Mouse (Mus musculus): ENCODE results near the gene Zbtb4. TPM values are rescaled to one million over a fixed set of nuclear protein-coding genes. Genes with fewer than 3 reads are reported as not detected.

Gene Zbtb4
- total and polyA plus RNA-seq, 3 experiments: 2.4 to 2.7 TPM; not detected in 1

GRCm38 (mm10) chr11:69823456-69823855 lies 57.7 kb downstream of the Zbtb4 start:
- H3K27ac ChIP-seq (ENCODE audit: control insufficient read depth, low read depth, low read length): no peak overlapping the region
- no peaks in the 10 kb centered on the region for H3K4me1 ChIP-seq (ENCODE audit: control insufficient read depth in 1 of 2, insufficient read depth in 2 of 2, low read length in 2 of 2)
- H3K36me3 ChIP-seq (ENCODE audit: control insufficient read depth in 1 of 2, insufficient read depth in 2 of 2, low read length in 2 of 2): no peaks in the 10 kb centered on the region; a peak in 1 of 4 replicates
- no peak for DNase-seq (ENCODE audit: low read depth, low spot score)
- no peaks in the 10 kb centered on the region for H3K79me2 ChIP-seq (ENCODE audit: control insufficient read depth, insufficient read depth, low read length, poor library complexity)
- H3K9me3 ChIP-seq (replicated peaks; ENCODE audit: insufficient read depth, low read length): no peaks in the 10 kb centered on the region
- TF ChIP-seq HCFC1 (IDR thresholded peaks at IDR 0.05; ENCODE audit: low read depth, low read length): no peak
- H3K4me3 ChIP-seq (ENCODE audit: control insufficient read depth in 1 of 2, insufficient read depth in 1 of 2, low read depth in 2 of 2, low read length in 2 of 2): no peak overlapping the region
- H3K27me3 ChIP-seq (ENCODE audit: control insufficient read depth in 1 of 2, insufficient read depth in 2 of 2, low read length in 2 of 2): no peaks in the 10 kb centered on the region
- no peak overlapping the region for H3K9ac ChIP-seq (ENCODE audit: control insufficient read depth, low read depth, low read length, poor library complexity, severe bottlenecking)

GRCm38 (mm10) chr11:69828832-69829231 lies 63.1 kb downstream of the Zbtb4 start:
- Histone ChIP-seq H3K9me3 (replicated peaks; ENCODE audit: insufficient read depth, low read length) (no peaks in the 10 kb centered on the region), H3K36me3 (ENCODE audit: control insufficient read depth in 1 of 2, insufficient read depth in 2 of 2, low read length in 2 of 2) (peaks cover 2 to 5% of the 10 kb centered on the region in 2 experiments; a peak in 3 of 4 replicates), H3K79me2 (ENCODE audit: control insufficient read depth, insufficient read depth, low read length, poor library complexity) (peaks cover under 1% of the 10 kb centered on the region; the same call in 1 of the 2 replicates), H3K27ac (ENCODE audit: control insufficient read depth, low read depth, low read length) (no peak overlapping the region), H3K4me1 (ENCODE audit: control insufficient read depth in 1 of 2, insufficient read depth in 2 of 2, low read length in 2 of 2) (peaks cover 3 to 9% of the 10 kb centered on the region in 2 experiments; a peak in 3 of 4 replicates), H3K27me3 (ENCODE audit: control insufficient read depth in 1 of 2, insufficient read depth in 2 of 2, low read length in 2 of 2) (no peaks in the 10 kb centered on the region), H3K4me3 (ENCODE audit: control insufficient read depth in 1 of 2, insufficient read depth in 1 of 2, low read depth in 2 of 2, low read length in 2 of 2) (no peak overlapping the region), H3K9ac (ENCODE audit: control insufficient read depth, low read depth, low read length, poor library complexity, severe bottlenecking) (no peak overlapping the region)
- DNase-seq (ENCODE audit: low read depth, low spot score): no peak
- TF ChIP-seq MAX (IDR thresholded peaks at IDR 0.05; ENCODE audit: low read length): no peak
- TF ChIP-seq TAL1 (IDR thresholded peaks at IDR 0.05; ENCODE audit: low read length): no peak
- no peak for TF ChIP-seq RAD21 (IDR thresholded peaks at IDR 0.05; ENCODE audit: low read depth, low read length)
- no peak for TF ChIP-seq MYB (IDR thresholded peaks at IDR 0.05; ENCODE audit: low read depth, low read length)
- TF ChIP-seq POLR2AphosphoS5 (IDR thresholded peaks at IDR 0.05; ENCODE audit: borderline replicate concordance, low read depth, low read length): no peak
- no peak for TF ChIP-seq MXI1 (IDR thresholded peaks at IDR 0.05; ENCODE audit: low read depth, low read length)
- no peak for TF ChIP-seq ELF1 (IDR thresholded peaks at IDR 0.05; ENCODE audit: low read depth, low read length)
- TF ChIP-seq ZC3H11A (IDR thresholded peaks at IDR 0.05; ENCODE audit: low read depth, low read length): no peak
- TF ChIP-seq MYC (IDR thresholded peaks at IDR 0.05; ENCODE audit: low read depth, low read length): no peak
- no peak for TF ChIP-seq TBP (IDR thresholded peaks at IDR 0.05; ENCODE audit: low read depth, low read length)

GRCm38 (mm10) chr11:69833554-69833953 lies 67.8 kb downstream of the Zbtb4 start:
- DNase-seq (ENCODE audit: low read depth, low spot score): peak; percentile 89
- no peaks in the 10 kb centered on the region; a peak in 1 of 4 replicates for H3K27me3 ChIP-seq (ENCODE audit: control insufficient read depth in 1 of 2, insufficient read depth in 2 of 2, low read length in 2 of 2)
- TF ChIP-seq SMC3 (IDR thresholded peaks at IDR 0.05; ENCODE audit: low read depth, low read length): peak; percentile 4; the same call in 1 of the 2 replicates
- TF ChIP-seq UBTF (IDR thresholded peaks at IDR 0.05; ENCODE audit: borderline replicate concordance, insufficient read depth, low read depth, low read length): no peak
- TF ChIP-seq TBP (IDR thresholded peaks at IDR 0.05; ENCODE audit: low read depth, low read length): peak; percentile 52
- no peak for TF ChIP-seq MXI1 (IDR thresholded peaks at IDR 0.05; ENCODE audit: low read depth, low read length)
- peak; percentile 40; the same call in 1 of the 2 replicates for TF ChIP-seq POLR2AphosphoS2 (IDR thresholded peaks at IDR 0.05; ENCODE audit: low read length)
- TF ChIP-seq TCF12 (IDR thresholded peaks at IDR 0.05; ENCODE audit: low read depth, low read length): peak; percentile 29; the same call in 1 of the 2 replicates
- no peak for TF ChIP-seq RCOR1 (IDR thresholded peaks at IDR 0.05; ENCODE audit: low read depth, low read length)
- TF ChIP-seq MYB (IDR thresholded peaks at IDR 0.05; ENCODE audit: low read depth, low read length): no peak
- TF ChIP-seq TAL1 (IDR thresholded peaks at IDR 0.05; ENCODE audit: low read length): 0 out of 2 replicates have a peak, but pooled peaks have one; percentile 14
- TF ChIP-seq NRF1 (IDR thresholded peaks at IDR 0.05; ENCODE audit: insufficient read depth, low read depth, low read length, poor library complexity, severe bottlenecking): no peak
- TF ChIP-seq ZNF384 (IDR thresholded peaks at IDR 0.05; ENCODE audit: low read depth, low read length): no peak
- TF ChIP-seq BHLHE40 (IDR thresholded peaks at IDR 0.05; ENCODE audit: borderline replicate concordance, low read depth, low read length): no peak
- TF ChIP-seq GABPA (IDR thresholded peaks at IDR 0.05; ENCODE audit: low read depth, low read length): no peak
- TF ChIP-seq MAX (IDR thresholded peaks at IDR 0.05; ENCODE audit: low read length): no peak
- TF ChIP-seq ZKSCAN1 (IDR thresholded peaks at IDR 0.05; ENCODE audit: low read depth, low read length): peak; percentile 64; the same call in 1 of the 2 replicates
- TF ChIP-seq GATA1 (IDR thresholded peaks at IDR 0.05; ENCODE audit: low read depth, low read length): peak; percentile 45; the same call in 1 of the 2 replicates
- no peak for TF ChIP-seq CTCF (IDR thresholded peaks at IDR 0.05 in 2 of 3, conservative IDR thresholded peaks at IDR 0.05 in 1 of 3; ENCODE audit: control insufficient read depth in 1 of 3, insufficient read depth in 1 of 3, low read depth in 2 of 3, low read length in 3 of 3, poor library complexity in 1 of 3, severe bottlenecking in 1 of 3)
- TF ChIP-seq USF2 (IDR thresholded peaks at IDR 0.05; ENCODE audit: borderline replicate concordance in 1 of 2, insufficient read depth in 1 of 2, low read depth in 1 of 2, low read length in 2 of 2): no peak
- H3K4me3 ChIP-seq (ENCODE audit: control insufficient read depth in 1 of 2, insufficient read depth in 1 of 2, low read depth in 2 of 2, low read length in 2 of 2): peak overlapping the region; percentile 47 to 55
- H3K4me1 ChIP-seq (ENCODE audit: control insufficient read depth in 1 of 2, insufficient read depth in 2 of 2, low read length in 2 of 2): peaks cover 7 to 22% of the 10 kb centered on the region in 2 experiments
- peaks cover 1% of the 10 kb centered on the region; the same call in 1 of the 2 replicates for H3K79me2 ChIP-seq (ENCODE audit: control insufficient read depth, insufficient read depth, low read length, poor library complexity)
- H3K36me3 ChIP-seq (ENCODE audit: control insufficient read depth in 1 of 2, insufficient read depth in 2 of 2, low read length in 2 of 2): peaks cover 2 to 10% of the 10 kb centered on the region in 2 experiments; a peak in 2 of 4 replicates
- H3K9ac ChIP-seq (ENCODE audit: control insufficient read depth, low read depth, low read length, poor library complexity, severe bottlenecking): peak overlapping the region; percentile 74
- no peaks in the 10 kb centered on the region for H3K9me3 ChIP-seq (replicated peaks; ENCODE audit: insufficient read depth, low read length)
- H3K27ac ChIP-seq (ENCODE audit: control insufficient read depth, low read depth, low read length): peak overlapping the region; percentile 46

Data from MEL (cell line).